Mouse (Mus musculus) kidney, adult 10 weeks (tissue): ENCODE measurements around the gene Grm4. TPM values are rescaled to one million over a fixed set of nuclear protein-coding genes. Genes with fewer than 3 reads are reported as not detected.

Experiments
- polyA plus RNA-seq: library from polyadenylated mRNA; stranded (reverse); fragments of 350-450 nt; fragmentation: Illumina TruSeq; extraction: RNeasy Lipid Tissue Mini Kit (QIAGEN cat#74804); gene quantifications from one replicate; pipeline ENCODE4 v1.2.3, GENCODE M21; 2014; ENCODE audit warnings: low read depth, low replicate concordance

The Grm4 gene
- not detected for polyA plus RNA-seq

GRCm38 (mm10) chr17:27521303-27521702 is at the start of gene Grm4:
Gene Grm4 (minus strand): TSS chr17:27521403.

GRCm38 (mm10) chr17:27565163-27565941 is 44.1 kb upstream of the Grm4 start, which contains the start of gene AI413582:
Gene AI413582 (minus strand): TSS chr17:27565756.

GRCm38 (mm10) chr17:27556315-27557011 is 35.3 kb upstream of the Grm4 start, which contains the start of gene Hmga1:
Gene Hmga1 (plus strand): TSS chr17:27556497.

Other genes starting within 250 kb of the Grm4 start
- 3.2 TPM for gene Hmga1, start 35.1 kb upstream of the Grm4 start, polyA plus RNA-seq
- not detected for gene AI413582, start 44.4 kb upstream of the Grm4 start, polyA plus RNA-seq
- gene Nudt3, start 102.1 kb upstream of the Grm4 start, polyA plus RNA-seq: 21.4 TPM
- not detected for gene RPS10-NUDT3, start 113.8 kb upstream of the Grm4 start, polyA plus RNA-seq
- 34.5 TPM for gene Rps10, start 115.3 kb upstream of the Grm4 start, polyA plus RNA-seq
- gene Pacsin1, start 134.1 kb upstream of the Grm4 start, polyA plus RNA-seq: not detected
- not detected for gene Spdef, start 207.6 kb upstream of the Grm4 start, polyA plus RNA-seq